Mouse (Mus musculus) heart, adult 2 months (tissue): ENCODE data around the gene Epb41l3. TPM values are rescaled to one million over a fixed set of nuclear protein-coding genes. Genes with fewer than 3 reads are reported as not detected.

ENCODE experiments used
- DNase-seq, 2 experiments: peaks; one replicate each; pipeline ENCODE4 v3.0.0; 2021
- H3K27ac ChIP-seq: fragments of 200-600 bp; 2 replicates; pipeline ENCODE4 v1.8.1; 2022
- H3K27me3 ChIP-seq: fragments of 200-500 bp; 2 replicates; pipeline ENCODE4 v1.6.1; 2012; ENCODE audit warnings: mild to moderate bottlenecking, low read length, inconsistent platforms, mixed read lengths; ENCODE audit not compliant: control insufficient read depth, insufficient read depth
- H3K36me3 ChIP-seq: fragments of 200-500 bp; 2 replicates; pipeline ENCODE4 v1.6.1; 2012; ENCODE audit warnings: low read length, inconsistent platforms; ENCODE audit not compliant: control insufficient read depth, insufficient read depth
- H3K4me1 ChIP-seq: fragments of 200-500 bp; 2 replicates; pipeline ENCODE4 v1.6.1; 2011; ENCODE audit warnings: low read length; ENCODE audit not compliant: control insufficient read depth, insufficient read depth
- H3K4me3 ChIP-seq: fragments of 200-600 bp; 2 replicates; pipeline ENCODE4 v1.8.1; 2022
- H3K79me2 ChIP-seq: fragments of 200-500 bp; replicated peaks from 2 replicates; pipeline ENCODE4 v1.6.1; 2012; ENCODE audit warnings: mild to moderate bottlenecking, inconsistent platforms, low read length, moderate library complexity, mixed read lengths; ENCODE audit not compliant: control insufficient read depth, insufficient read depth
- H3K9ac ChIP-seq: fragments of 200-500 bp; 2 replicates; pipeline ENCODE4 v1.6.1; 2012; ENCODE audit warnings: low read depth, mild to moderate bottlenecking, control low read depth, inconsistent platforms, low read length, mixed read lengths
- CTCF ChIP-seq: fragments of 200-600 bp; IDR thresholded peaks from 2 replicates; pipeline ENCODE4 v1.8.1; 2022; ENCODE audit warnings: antibody characterized with exemption, mild to moderate bottlenecking, moderate library complexity
- EP300 ChIP-seq: fragments of 200-500 bp; IDR thresholded peaks from 2 replicates; pipeline ENCODE4 v1.6.1; 2011; ENCODE audit warnings: low read depth, low read length, control low read depth; ENCODE audit not compliant: insufficient read depth
- POLR2A ChIP-seq: fragments of 200-500 bp; IDR thresholded peaks from 2 replicates; pipeline ENCODE4 v1.6.1; 2011; ENCODE audit warnings: mild to moderate bottlenecking, low read depth, low read length, control low read depth; ENCODE audit not compliant: insufficient read depth
- WGBS: fragments of 180-500 bp; shearing (Covaris S2); methylation state at CpG from one replicate; pipeline ENCODE4 v1.1.7; 2018; 5-methylcytosine and 5-hydroxymethylcytosine counted together
- intact Hi-C: fragments of 180-260 bp; cut with DNase I; formaldehyde crosslinking; loops from one replicate; pipeline ENCODE4 v1.15.1; 2025
- polyA plus RNA-seq: library from polyadenylated mRNA; depleted of rRNA; stranded (reverse); fragments of >200 nt; gene quantifications from 2 replicates; pipeline ENCODE4 v1.2.3, GENCODE M21; 2012
- total RNA-seq, 2 experiments: library from RNA; stranded (reverse); gene quantifications; 2 replicates each; pipeline ENCODE4 v1.2.3; 2021

The Epb41l3 gene
- total and polyA plus RNA-seq, 3 experiments = 3.0 to 13.5 (median 13.5) TPM

DNA sequence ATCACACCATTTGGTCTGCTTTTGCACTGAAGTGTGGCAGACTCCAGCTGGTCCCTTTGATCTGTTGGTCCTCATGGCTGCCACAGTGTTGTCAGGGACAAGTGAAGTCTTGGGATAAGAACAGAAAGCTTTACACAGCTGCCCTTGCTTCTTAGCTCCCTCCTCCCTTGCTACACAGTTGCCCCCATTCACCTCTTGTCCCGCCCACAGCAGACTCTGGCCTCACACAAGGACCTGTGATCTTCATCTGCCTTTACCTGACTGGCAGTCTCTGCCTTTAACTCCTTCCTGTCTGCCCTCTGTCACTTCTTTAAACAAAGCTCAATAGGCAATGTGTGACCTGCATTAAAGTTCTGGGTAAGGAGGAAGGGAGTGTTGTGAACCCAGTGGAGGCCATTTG lies 123.3 kb downstream of the Epb41l3 start:
- Histone ChIP-seq H3K27me3 (no peaks in the 10 kb centered on the region), H3K9ac (no peak overlapping the region), H3K27ac (no peak overlapping the region)

DNA sequence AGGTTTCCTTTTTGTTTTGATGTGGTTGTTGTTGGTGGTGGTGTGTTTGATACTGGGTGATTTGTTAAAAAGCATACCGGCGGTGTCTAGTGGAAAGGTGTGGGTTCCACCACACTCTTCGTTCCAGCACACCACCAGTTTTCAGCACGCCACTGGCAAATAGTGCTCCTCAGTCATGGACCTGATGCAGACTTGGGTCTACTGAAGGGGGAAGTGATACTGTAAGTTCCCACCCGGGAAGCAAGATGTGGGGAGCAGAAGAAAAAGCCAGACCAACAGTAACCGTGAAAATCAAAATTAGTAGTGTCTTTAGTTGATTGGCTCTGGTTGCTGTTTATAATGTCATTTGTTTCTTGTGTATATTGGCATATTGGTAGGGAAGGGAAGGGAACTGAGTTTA lies 124.3 kb downstream of the Epb41l3 start:
- no peak overlapping the region for H3K9ac ChIP-seq

More for the DNA sequence above, 123.3 kb downstream of the Epb41l3 start:
- no peaks in the 10 kb centered on the region for H3K36me3 ChIP-seq
- no peaks in the 10 kb centered on the region for H3K4me1 ChIP-seq
- TF ChIP-seq EP300 (no peak), POLR2A (no peak), CTCF (no peak)
- H3K79me2 ChIP-seq = no peaks in the 10 kb centered on the region
- no peak overlapping the region for H3K4me3 ChIP-seq
- no peak for DNase-seq
- 46% methylated on average over 1 of the region's 1 CpGs for WGBS
- intact Hi-C loops = no loop called here

DNA sequence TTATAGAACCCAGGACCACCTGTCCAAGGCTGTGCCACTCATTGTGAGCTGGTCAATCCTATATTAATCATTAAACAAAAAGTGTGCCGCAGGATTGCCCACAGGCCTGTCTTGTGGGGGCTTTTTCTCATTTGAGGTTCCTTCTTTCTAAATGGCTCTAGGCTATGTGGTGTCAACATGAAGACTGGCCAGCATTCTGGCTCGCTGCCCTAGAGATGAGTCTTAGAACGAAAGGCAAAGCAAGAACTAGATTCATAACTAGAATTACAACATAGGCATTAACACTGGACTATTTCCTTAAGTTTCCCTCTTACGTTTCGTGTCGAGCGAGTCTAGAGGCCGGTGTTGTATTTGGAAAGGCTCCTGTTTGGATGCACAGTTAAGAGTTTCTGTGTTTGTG lies 125.5 kb downstream of the Epb41l3 start:
- WGBS = 90% methylated on average over 8 of the region's 8 CpGs
- Histone ChIP-seq H3K9ac (no peak overlapping the region), H3K4me1 (no peaks in the 10 kb centered on the region)

More for the DNA sequence above, 124.3 kb downstream of the Epb41l3 start:
- WGBS = 78% methylated on average over 6 of the region's 6 CpGs
- Histone ChIP-seq H3K27me3 (no peaks in the 10 kb centered on the region), H3K4me1 (no peaks in the 10 kb centered on the region), H3K27ac (no peak overlapping the region), H3K36me3 (no peaks in the 10 kb centered on the region), H3K79me2 (no peaks in the 10 kb centered on the region), H3K4me3 (no peak overlapping the region)
- DNase-seq = no peak
- intact Hi-C loops = no loop called here
- TF ChIP-seq POLR2A = no peak
- no peak for TF ChIP-seq EP300
- no peak for TF ChIP-seq CTCF

DNA sequence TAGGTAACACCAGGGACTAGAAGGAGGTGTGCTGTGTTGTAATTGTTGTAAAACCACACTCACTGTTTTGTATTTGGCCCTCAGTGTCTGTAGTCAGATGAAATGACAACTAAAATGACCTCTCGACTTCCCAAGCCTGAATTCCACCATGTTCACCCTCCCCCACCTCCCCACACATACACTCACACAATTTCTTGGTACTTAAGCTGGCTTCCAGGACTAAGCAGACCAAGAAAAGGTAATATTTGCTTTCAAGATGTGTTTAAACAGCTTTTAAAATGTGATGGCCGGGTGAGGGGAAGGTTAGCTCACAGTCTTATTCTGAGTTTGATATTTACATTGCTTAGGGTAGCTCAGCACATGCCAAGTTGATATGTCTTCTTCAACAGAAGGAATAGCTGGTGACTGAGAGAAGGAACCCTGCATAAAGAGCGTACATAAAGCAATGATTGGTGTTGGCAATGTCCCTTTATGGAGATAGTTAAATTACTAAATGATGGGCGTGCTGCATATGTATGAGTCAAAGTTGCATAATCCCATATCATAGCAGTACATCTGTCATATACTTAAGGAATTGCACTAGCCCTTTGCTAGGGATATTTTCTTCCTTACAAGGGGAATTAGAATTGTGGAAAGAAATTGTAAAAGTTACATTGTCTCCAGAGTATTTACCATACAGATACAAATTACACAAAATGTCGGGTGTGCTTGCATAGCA lies 130.0 kb downstream of the Epb41l3 start:
- Histone ChIP-seq H3K27ac (no peak overlapping the region), H3K79me2 (no peaks in the 10 kb centered on the region), H3K27me3 (no peaks in the 10 kb centered on the region), H3K4me3 (no peak overlapping the region), H3K9ac (no peak overlapping the region), H3K36me3 (no peaks in the 10 kb centered on the region), H3K4me1 (no peaks in the 10 kb centered on the region)
- TF ChIP-seq EP300 (no peak), CTCF (no peak), POLR2A (no peak)
- DNase-seq = no peak
- WGBS = 81% methylated on average over 5 of the region's 5 CpGs
- intact Hi-C loops = no loop called here

More for the DNA sequence above, 125.5 kb downstream of the Epb41l3 start:
- no peak for TF ChIP-seq EP300
- TF ChIP-seq POLR2A = no peak
- TF ChIP-seq CTCF = no peak
- no peaks in the 10 kb centered on the region for H3K27me3 ChIP-seq
- H3K4me3 ChIP-seq = no peak overlapping the region
- H3K79me2 ChIP-seq = no peaks in the 10 kb centered on the region
- no peak for DNase-seq
- no peak overlapping the region for H3K27ac ChIP-seq
- intact Hi-C loops = no loop called here
- no peaks in the 10 kb centered on the region for H3K36me3 ChIP-seq

DNA sequence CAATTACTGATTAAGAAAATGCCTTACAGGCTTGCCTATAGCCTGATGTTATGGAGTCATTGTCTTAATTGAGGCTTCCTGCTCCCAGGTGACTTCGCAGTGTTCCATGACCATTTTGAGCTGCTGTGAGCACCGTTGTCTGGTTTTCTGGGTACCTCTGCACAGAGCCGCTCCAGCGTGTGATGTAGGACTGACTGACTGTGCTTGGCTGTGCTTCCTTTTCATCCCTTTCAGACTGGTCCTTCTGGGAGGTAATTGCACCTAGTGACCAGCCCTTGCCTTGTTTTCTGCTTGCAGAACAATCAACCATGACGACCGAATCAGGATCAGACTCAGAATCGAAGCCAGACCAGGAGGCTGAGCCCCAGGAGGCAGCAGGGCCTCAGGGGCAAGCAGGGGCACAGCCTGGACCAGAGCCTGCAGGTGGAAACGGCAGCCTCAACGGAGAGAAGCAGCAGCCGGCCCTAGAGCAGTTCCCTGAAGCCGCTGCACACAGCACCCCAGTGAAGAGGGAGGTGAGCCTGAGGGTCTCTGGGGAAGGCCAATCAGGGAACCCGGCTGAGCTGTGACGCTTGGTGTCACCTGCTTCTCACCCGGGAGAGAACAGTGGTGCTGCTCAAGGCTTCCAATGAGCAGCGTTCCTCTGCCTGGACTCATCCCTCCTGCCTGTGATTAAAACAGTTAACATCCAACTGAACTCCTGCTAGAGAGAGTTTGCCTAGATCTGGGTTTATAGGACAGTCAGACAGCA lies 132.3 kb downstream of the Epb41l3 start:
- Histone ChIP-seq H3K27me3 (no peaks in the 10 kb centered on the region), H3K36me3 (no peaks in the 10 kb centered on the region), H3K9ac (no peak overlapping the region), H3K4me1 (no peaks in the 10 kb centered on the region), H3K27ac (no peak overlapping the region), H3K4me3 (no peak overlapping the region), H3K79me2 (no peaks in the 10 kb centered on the region)
- intact Hi-C loops = no loop called here
- TF ChIP-seq CTCF (no peak), POLR2A (no peak), EP300 (no peak)
- 79% methylated on average over 15 of the region's 15 CpGs for WGBS
- no peak for DNase-seq

DNA sequence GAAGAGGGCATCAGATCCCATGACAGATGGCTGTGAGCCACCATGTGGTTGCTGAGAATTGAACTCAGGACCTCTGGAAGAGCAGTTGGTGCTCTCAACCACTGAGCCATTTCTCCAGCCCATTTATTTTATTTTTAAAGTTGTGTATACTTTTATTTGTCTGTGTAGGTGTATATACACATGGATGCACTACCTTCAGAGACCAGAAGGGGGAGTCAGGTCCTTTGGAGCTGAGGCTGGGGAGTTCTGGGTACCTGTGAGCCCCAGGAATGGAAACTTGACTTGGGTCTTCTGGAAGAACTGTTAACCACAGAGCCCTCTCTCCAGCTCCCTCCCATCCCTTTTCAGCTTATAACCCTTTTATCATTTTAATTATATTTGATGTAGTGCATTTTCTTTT lies 135.6 kb downstream of the Epb41l3 start:
- no peak overlapping the region for H3K27ac ChIP-seq
- H3K4me3 ChIP-seq = no peak overlapping the region
- no peak overlapping the region for H3K9ac ChIP-seq
- TF ChIP-seq CTCF (peak; percentile 32), POLR2A (no peak)
- intact Hi-C loops = no loop called here
- no peaks in the 10 kb centered on the region for H3K27me3 ChIP-seq
- DNase-seq = no peak
- H3K36me3 ChIP-seq = no peaks in the 10 kb centered on the region
- no peaks in the 10 kb centered on the region for H3K4me1 ChIP-seq
- H3K79me2 ChIP-seq = no peaks in the 10 kb centered on the region
